Mouse (Mus musculus) heart, postnatal 0 days (tissue): Measurements from ENCODE around the gene Gm20403.

Source experiments
- CTCF ChIP-seq: IDR thresholded peaks from 2 replicates; pipeline ENCODE4 v1.5.1; 2016; ENCODE audit warnings: antibody characterized with exemption, control low read depth, low read depth
- EP300 ChIP-seq: IDR thresholded peaks from 2 replicates; pipeline ENCODE4 v1.6.1; 2016; ENCODE audit warnings: antibody characterized with exemption, low read depth

DNA sequence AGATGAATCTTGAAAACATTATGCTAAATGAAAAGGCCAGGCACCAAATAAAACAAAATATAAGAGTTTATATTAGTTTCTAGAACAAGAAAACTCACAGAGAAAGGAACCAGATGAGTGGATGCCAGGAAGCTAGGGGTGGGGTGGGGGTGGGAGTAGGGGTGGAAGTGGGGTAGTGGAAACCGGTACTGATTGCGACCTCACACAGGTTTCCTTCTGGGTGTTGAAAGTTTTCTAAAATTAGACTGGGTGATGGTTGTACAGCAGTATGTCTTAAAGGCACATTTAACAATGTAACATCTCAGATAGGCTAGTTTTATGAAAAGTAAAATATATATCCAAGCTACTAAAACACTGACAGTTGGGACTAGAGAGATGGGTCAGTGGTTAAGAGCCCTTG lies 29.4 kb downstream of the Gm20403 start:
- TF ChIP-seq CTCF (no peak), EP300 (no peak)
